In genomic region chr14:51125684-51126083, GRCm38 (mm10) we compare ENCODE assay signal across 1 mouse cellular context.
TF ChIP-seq lines count a peak whose summit lies in the region.

No protein-coding gene starts in this region.

TF ChIP-seq in CH12.LX, 34 proteins besides CTCF, POLR2A, EP300 and RAD21:
- TF ChIP-seq POLR2AphosphoS2 (IDR thresholded peaks at IDR 0.05; ENCODE audit: low read depth, low read length) (no peak), SMC3 (IDR thresholded peaks at IDR 0.05; ENCODE audit: low read depth, low read length) (no peak), MXI1 (IDR thresholded peaks at IDR 0.05; ENCODE audit: low read depth, low read length) (no peak), NRF1 (IDR thresholded peaks at IDR 0.05; ENCODE audit: low read depth, low read length) (no peak), USF1 (IDR thresholded peaks at IDR 0.05; ENCODE audit: low read depth, low read length) (no peak), USF2 (conservative IDR thresholded peaks at IDR 0.05; ENCODE audit: low read depth, low read length) (no peak), RCOR1 (conservative IDR thresholded peaks at IDR 0.05; ENCODE audit: low read depth, low read length) (no peak), ZC3H11A (IDR thresholded peaks at IDR 0.05; ENCODE audit: low read depth, low read length) (no peak), JUND (conservative IDR thresholded peaks at IDR 0.05; ENCODE audit: low read depth, low read length) (no peak), MYC (IDR thresholded peaks at IDR 0.05; ENCODE audit: low read depth, low read length) (no peak), BHLHE40 (IDR thresholded peaks at IDR 0.05; ENCODE audit: low read depth, low read length) (no peak), E2F4 (IDR thresholded peaks at IDR 0.05; ENCODE audit: insufficient replicate concordance, low read depth, low read length) (no peak), CHD1 (IDR thresholded peaks at IDR 0.05; ENCODE audit: low read depth, low read length) (no peak), CHD2 (IDR thresholded peaks at IDR 0.05; ENCODE audit: low read length) (peak; percentile 57; the same call in 1 of the 2 replicates), GABPA (IDR thresholded peaks at IDR 0.05; ENCODE audit: insufficient replicate concordance, low read depth, low read length) (no peak), ETS1 (conservative IDR thresholded peaks at IDR 0.05; ENCODE audit: low read depth, low read length) (no peak), TBP (conservative IDR thresholded peaks at IDR 0.05; ENCODE audit: low read depth, low read length) (0 out of 2 replicates have a peak, but pooled peaks have one; percentile 27), NELFE (IDR thresholded peaks at IDR 0.05; ENCODE audit: low read depth, low read length) (no peak), IRF4 (IDR thresholded peaks at IDR 0.05; ENCODE audit: low read depth, low read length) (peak; percentile 37; the same call in 1 of the 2 replicates), TCF12 (IDR thresholded peaks at IDR 0.05; ENCODE audit: low read depth, low read length) (0 out of 2 replicates have a peak, but pooled peaks have one; percentile 26), ZKSCAN1 (IDR thresholded peaks at IDR 0.05; ENCODE audit: borderline replicate concordance, low read depth, low read length) (no peak), HCFC1 (IDR thresholded peaks at IDR 0.05; ENCODE audit: low read depth, low read length) (0 out of 2 replicates have a peak, but pooled peaks have one; percentile 13), MAFK (IDR thresholded peaks at IDR 0.05; ENCODE audit: insufficient replicate concordance, low read length) (no peak), JUN (IDR thresholded peaks at IDR 0.05; ENCODE audit: insufficient read depth, low read depth, low read length) (no peak), UBTF (IDR thresholded peaks at IDR 0.05; ENCODE audit: low read depth, low read length) (no peak), ZNF384 (IDR thresholded peaks at IDR 0.05; ENCODE audit: low read depth, low read length) (no peak), MEF2A (IDR thresholded peaks at IDR 0.05; ENCODE audit: borderline replicate concordance, low read depth, low read length) (no peak), ELF1 (IDR thresholded peaks at IDR 0.05; ENCODE audit: low read depth, low read length) (peak; percentile 76), MAZ (IDR thresholded peaks at IDR 0.05; ENCODE audit: low read depth, low read length) (no peak), PAX5 (IDR thresholded peaks at IDR 0.05; ENCODE audit: low read length) (no peak), SIN3A (IDR thresholded peaks at IDR 0.05; ENCODE audit: low read length) (no peak), MAX (IDR thresholded peaks at IDR 0.05; ENCODE audit: low read length) (no peak), ZMIZ1 (IDR thresholded peaks at IDR 0.05; ENCODE audit: low read depth, low read length) (0 out of 2 replicates have a peak, but pooled peaks have one; percentile 27), KAT2A (IDR thresholded peaks at IDR 0.05; ENCODE audit: insufficient replicate concordance, low read length) (no peak)
